Mouse (Mus musculus) intestine, postnatal 0 days (tissue): ENCODE data around the gene Tagln3. TPM values are rescaled to one million over a fixed set of nuclear protein-coding genes. Genes with fewer than 3 reads are reported as not detected.
A peak's percentile ranks its signal among the peaks of the same experiment; 100 is the strongest.

ENCODE experiments used
- ATAC-seq: fragments of 200-750 bp; cut with Nextera tagmentation; 2 replicates; pipeline ENCODE4 v1.8.0; 2017; ENCODE audit warnings: mild to moderate bottlenecking, moderate TSS enrichment, moderate library complexity
- H3K27ac ChIP-seq: fragments of 300-500 bp; sonication (generic); 2 replicates; pipeline ENCODE4 v1.5.1; 2014; ENCODE audit warnings: mild to moderate bottlenecking, low read depth, low read length, moderate library complexity
- H3K27me3 ChIP-seq: fragments of 300-500 bp; sonication (generic); replicated peaks from 2 replicates; pipeline ENCODE4 v1.6.1; 2014; ENCODE audit warnings: low read length, mixed read lengths; ENCODE audit not compliant: control insufficient read depth, insufficient read depth
- H3K36me3 ChIP-seq: fragments of 300-500 bp; sonication (generic); 2 replicates; pipeline ENCODE4 v1.6.1; 2014; ENCODE audit warnings: mild to moderate bottlenecking, moderate library complexity; ENCODE audit not compliant: control insufficient read depth, insufficient read depth
- H3K4me1 ChIP-seq: fragments of 300-500 bp; sonication (generic); replicated peaks from 2 replicates; pipeline ENCODE4 v1.6.1; 2014; ENCODE audit warnings: antibody characterized with exemption, low read length, mixed read lengths; ENCODE audit not compliant: control insufficient read depth, insufficient read depth
- H3K4me2 ChIP-seq: fragments of 300-500 bp; sonication (generic); replicated peaks from 2 replicates; pipeline ENCODE4 v1.6.1; 2014; ENCODE audit warnings: low read depth, mild to moderate bottlenecking, moderate library complexity
- H3K4me3 ChIP-seq: fragments of 300-500 bp; sonication (generic); 2 replicates; pipeline ENCODE4 v1.5.1; 2014; ENCODE audit warnings: low read depth, low read length
- H3K9ac ChIP-seq: fragments of 300-500 bp; sonication (generic); 2 replicates; pipeline ENCODE4 v1.6.1; 2014; ENCODE audit warnings: mild to moderate bottlenecking, low read depth, low read length
- H3K9me3 ChIP-seq: fragments of 300-500 bp; sonication (generic); 2 replicates; pipeline ENCODE4 v1.6.1; 2016; ENCODE audit warnings: mixed run types; ENCODE audit not compliant: control insufficient read depth
- CTCF ChIP-seq: sonication (generic); IDR thresholded peaks from 2 replicates; pipeline ENCODE4 v1.5.1; 2016; ENCODE audit warnings: low read depth, mild to moderate bottlenecking, control low read depth, antibody characterized with exemption, moderate library complexity
- WGBS: fragments of 180-500 bp; shearing (Covaris S2); extraction: QIAGEN DNeasy Blood & Tissue Kit; methylation state at CpG from one replicate; pipeline ENCODE4 v1.1.7; 2014; 5-methylcytosine and 5-hydroxymethylcytosine counted together
- polyA plus RNA-seq: library from polyadenylated mRNA; unstranded; fragments of >200 nt; fragmentation: Nextera tagmentation; extraction: Ambion mirVana; gene quantifications from 2 replicates; pipeline ENCODE4 v1.2.1, GENCODE M21; 2015

The Tagln3 gene
- polyA plus RNA-seq, 1 experiment from 2014 or later = 13.7 TPM

DNA sequence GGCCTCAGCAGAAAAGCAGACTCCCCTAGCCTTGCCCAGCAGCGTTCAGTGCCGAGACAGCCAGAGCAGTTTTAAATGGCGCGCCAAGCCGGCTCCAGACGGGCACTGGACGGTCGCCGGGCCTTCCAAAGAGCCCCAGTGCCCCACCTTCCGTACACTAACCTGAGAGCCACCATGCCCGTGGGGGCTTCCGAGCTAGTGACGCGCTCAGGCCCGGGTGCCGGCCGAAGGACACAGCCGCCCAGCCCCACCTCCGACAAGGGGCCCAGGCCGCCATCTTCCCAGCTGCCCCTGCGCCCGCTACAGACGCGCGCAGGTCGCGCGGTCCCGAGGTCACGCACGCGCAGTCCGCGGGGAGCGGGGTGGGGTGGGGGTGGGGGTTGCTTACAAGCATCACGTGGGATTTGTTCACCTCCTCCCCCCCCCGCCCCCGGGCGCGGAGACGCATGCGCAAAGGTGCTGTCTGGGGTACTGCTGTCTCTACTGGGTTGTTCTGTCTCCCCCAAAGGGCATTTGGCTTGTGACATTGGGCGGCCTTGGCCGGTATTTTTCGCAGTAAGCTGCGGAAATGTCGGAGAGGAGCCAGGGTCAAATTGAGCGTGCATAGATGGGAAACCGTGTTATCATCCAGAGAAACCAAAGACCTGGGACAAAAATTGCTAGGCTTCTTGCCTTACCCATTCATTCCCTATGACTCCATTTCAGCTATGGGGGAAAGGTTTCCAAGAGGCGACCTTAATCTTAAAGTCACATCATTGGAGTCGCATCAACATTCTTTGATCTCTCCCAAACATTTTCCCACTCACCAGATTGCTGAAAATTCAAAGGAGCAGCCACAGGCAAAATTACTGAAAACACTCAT is 18.4 kb upstream of the Tagln3 start, which contains the start of gene Abhd10:
Abhd10 (minus strand) TSS at position 341 of the 862 bp plus-strand sequence.
- H3K4me1 ChIP-seq = no peaks in the 10 kb centered on the region
- no peaks in the 10 kb centered on the region for H3K9me3 ChIP-seq
- H3K4me2 ChIP-seq = peak within 1 kb of the TSS; percentile 76
- peak within 1 kb of the TSS; percentile 90 for H3K27ac ChIP-seq
- no peaks in the 10 kb centered on the region for H3K36me3 ChIP-seq
- no peak for TF ChIP-seq CTCF
- H3K4me3 ChIP-seq = peak within 1 kb of the TSS; percentile 86
- H3K27me3 ChIP-seq = no peaks in the 10 kb centered on the region
- peak; percentile 99 for ATAC-seq
- H3K9ac ChIP-seq = peak within 1 kb of the TSS; percentile 90
- WGBS = under 1% methylated on average over 51 of the region's 51 CpGs

DNA sequence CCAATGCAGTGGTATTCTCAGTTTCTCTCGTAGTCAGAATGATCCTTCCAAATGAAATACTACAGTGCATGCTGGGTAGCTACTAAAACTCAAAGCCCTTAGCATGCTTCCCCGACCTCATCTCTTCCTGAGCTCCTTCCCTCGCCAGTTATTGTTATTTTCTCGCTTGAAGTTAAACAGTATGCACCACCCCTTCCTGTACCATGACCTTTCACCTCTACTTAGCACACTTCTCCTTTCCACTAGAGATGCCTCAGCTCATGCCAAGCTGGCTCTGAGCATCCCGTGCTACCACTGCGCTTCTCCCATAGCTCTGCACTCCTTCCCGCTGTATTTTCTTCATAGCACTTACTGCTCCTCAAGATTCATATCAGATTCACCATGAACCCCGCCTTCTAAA is 13.5 kb upstream of the Tagln3 start:
- H3K9me3 ChIP-seq = no peaks in the 10 kb centered on the region
- no peak overlapping the region for H3K4me2 ChIP-seq
- H3K4me3 ChIP-seq = no peak overlapping the region
- H3K36me3 ChIP-seq = peaks cover 40% of the 10 kb centered on the region
- no peak for ATAC-seq
- H3K27ac ChIP-seq = no peak overlapping the region
- H3K4me1 ChIP-seq = no peaks in the 10 kb centered on the region
- no peak overlapping the region for H3K9ac ChIP-seq
- no peak for TF ChIP-seq CTCF
- 85% methylated on average over 8 of the region's 8 CpGs for WGBS
- no peaks in the 10 kb centered on the region for H3K27me3 ChIP-seq

GRCm38 (mm10) chr16:45736724-45737123 is 12.3 kb upstream of the Tagln3 start:
- Histone ChIP-seq H3K9ac (no peak overlapping the region), H3K36me3 (peaks cover 47% of the 10 kb centered on the region)
- no peak for TF ChIP-seq CTCF

GRCm38 (mm10) chr16:45729163-45729562 is 4.8 kb upstream of the Tagln3 start:
- TF ChIP-seq CTCF = no peak
- Histone ChIP-seq H3K4me2 (no peak overlapping the region), H3K27ac (no peak overlapping the region), H3K9me3 (no peaks in the 10 kb centered on the region), H3K27me3 (no peaks in the 10 kb centered on the region), H3K4me1 (no peaks in the 10 kb centered on the region), H3K36me3 (peaks cover 25% of the 10 kb centered on the region), H3K9ac (no peak overlapping the region), H3K4me3 (no peak overlapping the region)
- WGBS = 64% methylated on average over 5 of the region's 5 CpGs
- 0 out of 2 replicates have a peak, but pooled peaks have one; percentile 36 for ATAC-seq

More at GRCm38 (mm10) chr16:45736724-45737123, 12.3 kb upstream of the Tagln3 start:
- no peak for ATAC-seq
- H3K4me1 ChIP-seq = no peaks in the 10 kb centered on the region
- H3K4me3 ChIP-seq = no peak overlapping the region
- WGBS = 95% methylated on average over 3 of the region's 3 CpGs
- no peaks in the 10 kb centered on the region for H3K9me3 ChIP-seq
- H3K4me2 ChIP-seq = no peak overlapping the region
- no peaks in the 10 kb centered on the region for H3K27me3 ChIP-seq
- H3K27ac ChIP-seq = no peak overlapping the region

DNA sequence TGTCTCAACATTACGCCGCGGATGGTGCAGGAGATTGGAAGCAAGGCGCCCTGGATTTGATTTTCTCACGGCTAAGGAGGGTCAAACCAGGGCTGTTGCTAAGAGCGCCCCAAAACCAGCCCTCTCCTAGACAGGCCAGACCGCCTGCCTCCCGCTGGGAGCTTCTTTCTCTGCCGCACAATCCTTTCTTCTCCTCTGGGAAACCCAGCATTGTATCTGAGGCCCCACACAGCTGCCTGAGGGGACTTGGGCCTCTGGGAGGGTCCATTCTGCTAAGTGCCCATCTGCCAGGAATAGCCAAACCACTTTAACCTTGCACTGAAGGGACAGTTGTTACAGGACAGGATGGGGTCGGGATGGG is 314 bp upstream of the Tagln3 start:
- Histone ChIP-seq H3K27ac (no peak overlapping the region), H3K4me1 (no peaks in the 10 kb centered on the region), H3K4me2 (peak overlapping the region; percentile 82), H3K36me3 (no peaks in the 10 kb centered on the region), H3K4me3 (peak overlapping the region; percentile 44), H3K27me3 (no peaks in the 10 kb centered on the region), H3K9me3 (no peaks in the 10 kb centered on the region), H3K9ac (0 out of 2 replicates have a peak overlapping the region, but pooled peaks have one; percentile 26)
- ATAC-seq = peak; percentile 22; the same call in 1 of the 2 replicates
- TF ChIP-seq CTCF = no peak
- 4% methylated on average over 10 of the region's 10 CpGs for WGBS

- H3K4me1 ChIP-seq = no peaks in the 10 kb centered on the region
- H3K27ac ChIP-seq = no peak overlapping the region
- TF ChIP-seq CTCF = no peak
- no peaks in the 10 kb centered on the region for H3K27me3 ChIP-seq
- H3K4me3 ChIP-seq = peak overlapping the region; percentile 44; the same call in 1 of the 2 replicates
- WGBS = 72% methylated on average over 6 of the region's 6 CpGs
- no peaks in the 10 kb centered on the region for H3K36me3 ChIP-seq
- no peak for ATAC-seq
- no peaks in the 10 kb centered on the region for H3K9me3 ChIP-seq
- peak overlapping the region; percentile 82; the same call in 1 of the 2 replicates for H3K4me2 ChIP-seq
- H3K9ac ChIP-seq = no peak overlapping the region
Measured at GRCm38 (mm10) chr16:45723172-45723901, 1.1 kb downstream of the Tagln3 start.
